Mouse (Mus musculus): ENCODE results near the gene Chchd1. TPM values are rescaled to one million over a fixed set of nuclear protein-coding genes. Genes with fewer than 3 reads are reported as not detected.

The Chchd1 gene
- polyA plus RNA-seq (2012; rRNA removed; ENCODE audit: low replicate concordance) = 14.6 and 33.2 TPM in 2 replicates

DNA sequence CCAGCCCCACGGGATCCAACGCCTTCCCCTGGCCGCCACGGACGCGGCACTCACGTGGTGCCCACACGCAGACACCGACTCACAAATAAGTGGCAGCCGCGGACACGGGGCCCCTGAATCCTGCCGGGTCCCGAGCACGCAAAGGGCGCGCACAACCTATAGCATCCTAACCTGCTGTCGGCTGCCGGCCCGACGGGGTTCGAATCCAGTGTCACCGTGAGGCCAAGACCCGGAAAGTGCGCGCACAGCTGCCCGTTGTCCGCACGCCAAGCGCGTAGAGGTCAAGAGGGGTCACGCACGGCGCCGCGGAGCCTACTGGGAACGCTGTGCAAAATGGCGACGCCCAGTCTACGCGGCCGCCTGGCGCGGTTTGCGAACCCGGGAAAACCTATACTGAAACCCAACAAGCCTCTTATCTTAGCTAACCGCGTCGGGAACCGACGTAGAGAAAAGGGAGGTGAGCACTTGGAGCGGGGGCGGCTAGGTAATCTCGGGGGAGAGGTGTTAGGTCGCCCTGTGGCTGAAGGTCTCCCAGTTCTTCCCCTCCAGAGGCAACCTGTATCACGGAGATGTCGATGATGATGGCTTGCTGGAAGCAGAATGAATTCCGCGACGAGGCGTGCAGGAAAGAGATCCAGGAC lies at the start of gene Chchd1:
Gene Chchd1, plus strand, starts transcription at position 266 of the 641 bp plus-strand sequence.

DNA sequence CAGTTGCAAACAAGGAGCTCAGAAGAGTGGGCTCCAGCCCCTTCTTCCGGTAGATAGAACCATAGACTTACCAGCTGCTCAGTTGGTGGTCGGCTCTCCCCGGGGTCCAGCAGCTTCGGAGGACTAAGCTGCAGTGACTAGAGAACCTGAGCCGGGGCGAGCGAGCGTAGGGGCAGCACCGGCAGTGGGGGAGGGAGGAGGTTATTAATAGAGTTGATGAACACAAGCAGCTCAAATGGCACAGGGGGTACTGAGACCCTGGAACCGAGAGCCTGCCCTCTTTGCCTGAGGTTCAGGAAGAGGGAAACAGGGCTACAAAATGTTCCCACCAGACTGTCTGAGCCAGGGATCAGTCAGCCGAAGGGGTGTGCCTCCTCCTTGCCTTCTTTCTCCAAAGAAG lies 46.4 kb upstream of the Chchd1 start, which contains the start of gene Myoz1:
Gene Myoz1, minus strand, starts transcription at position 180 of the 400 bp plus-strand sequence.

DNA sequence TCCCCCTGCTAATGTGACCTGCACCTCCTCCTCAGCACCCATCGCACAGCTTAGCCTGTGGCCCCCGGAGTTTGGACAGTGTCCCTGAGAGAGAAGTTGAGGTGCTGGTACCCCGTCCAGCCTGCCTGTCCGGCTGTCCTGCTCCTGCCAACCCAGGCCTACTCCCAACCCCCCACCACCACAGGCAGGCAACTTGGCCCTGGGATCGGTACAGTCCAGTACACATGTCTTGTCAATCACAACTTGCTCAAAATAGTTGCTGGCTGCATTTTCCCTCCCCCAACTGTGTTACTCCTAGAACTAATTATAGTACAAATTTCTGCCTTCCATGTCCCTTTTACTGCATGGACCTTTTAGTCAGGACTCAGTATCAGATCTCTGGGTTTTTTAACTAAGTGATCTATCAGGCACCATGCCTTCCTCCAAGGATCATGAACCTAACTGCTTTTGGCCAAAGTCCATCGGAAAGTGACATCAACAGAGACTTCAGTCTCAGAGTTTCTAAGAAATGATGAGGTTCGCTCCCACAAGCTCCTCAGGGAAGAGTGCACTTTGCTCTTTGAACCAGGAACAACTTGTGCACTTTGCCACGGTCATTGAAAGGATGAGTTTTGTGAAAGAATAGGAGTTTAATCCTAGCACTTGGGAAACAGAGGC lies 34.5 kb upstream of the Chchd1 start, which contains the start of gene Synpo2l:
Gene Synpo2l, minus strand, starts transcription at position 201 of the 657 bp plus-strand sequence.

DNA sequence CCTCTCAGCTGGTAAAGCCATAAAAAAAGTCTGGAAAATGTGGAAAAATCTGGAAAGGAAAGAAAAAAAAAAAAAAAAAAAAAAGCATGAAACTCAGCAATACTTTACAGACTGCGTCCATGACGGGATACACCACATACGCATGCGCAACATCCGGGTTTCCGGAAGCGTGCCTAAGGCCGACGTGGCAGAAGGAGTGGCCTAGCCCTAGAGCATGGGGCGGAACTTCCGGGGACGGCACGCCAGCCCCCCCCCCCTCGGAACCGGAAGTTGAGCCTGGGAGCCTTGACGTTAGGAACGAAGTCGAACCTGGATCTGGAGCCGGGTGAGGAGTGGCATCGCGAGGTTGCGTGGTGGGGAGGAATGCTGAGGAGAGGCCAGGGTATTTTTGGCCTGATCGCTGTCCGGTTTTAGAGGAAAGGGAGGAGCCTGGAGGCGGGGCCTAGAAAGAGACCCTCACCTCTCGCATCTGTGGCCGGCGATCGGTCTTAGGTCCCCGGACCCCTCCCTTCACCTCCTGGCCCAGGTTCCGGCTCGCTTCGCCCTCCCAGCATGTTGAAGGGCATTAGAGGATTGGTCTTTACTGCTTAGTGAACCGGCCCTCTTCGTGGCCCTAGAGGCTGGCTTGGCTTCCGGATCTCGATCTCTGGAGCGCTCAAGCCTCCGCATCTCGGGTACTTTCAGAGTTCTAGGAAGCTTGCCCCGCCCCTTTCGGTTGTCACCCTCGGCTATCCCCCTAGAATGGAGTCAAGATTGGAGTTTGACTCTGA lies 28.6 kb upstream of the Chchd1 start, which contains the start of gene Sec24c:
Gene Sec24c, plus strand, starts transcription at position 245 of the 770 bp plus-strand sequence.

DNA sequence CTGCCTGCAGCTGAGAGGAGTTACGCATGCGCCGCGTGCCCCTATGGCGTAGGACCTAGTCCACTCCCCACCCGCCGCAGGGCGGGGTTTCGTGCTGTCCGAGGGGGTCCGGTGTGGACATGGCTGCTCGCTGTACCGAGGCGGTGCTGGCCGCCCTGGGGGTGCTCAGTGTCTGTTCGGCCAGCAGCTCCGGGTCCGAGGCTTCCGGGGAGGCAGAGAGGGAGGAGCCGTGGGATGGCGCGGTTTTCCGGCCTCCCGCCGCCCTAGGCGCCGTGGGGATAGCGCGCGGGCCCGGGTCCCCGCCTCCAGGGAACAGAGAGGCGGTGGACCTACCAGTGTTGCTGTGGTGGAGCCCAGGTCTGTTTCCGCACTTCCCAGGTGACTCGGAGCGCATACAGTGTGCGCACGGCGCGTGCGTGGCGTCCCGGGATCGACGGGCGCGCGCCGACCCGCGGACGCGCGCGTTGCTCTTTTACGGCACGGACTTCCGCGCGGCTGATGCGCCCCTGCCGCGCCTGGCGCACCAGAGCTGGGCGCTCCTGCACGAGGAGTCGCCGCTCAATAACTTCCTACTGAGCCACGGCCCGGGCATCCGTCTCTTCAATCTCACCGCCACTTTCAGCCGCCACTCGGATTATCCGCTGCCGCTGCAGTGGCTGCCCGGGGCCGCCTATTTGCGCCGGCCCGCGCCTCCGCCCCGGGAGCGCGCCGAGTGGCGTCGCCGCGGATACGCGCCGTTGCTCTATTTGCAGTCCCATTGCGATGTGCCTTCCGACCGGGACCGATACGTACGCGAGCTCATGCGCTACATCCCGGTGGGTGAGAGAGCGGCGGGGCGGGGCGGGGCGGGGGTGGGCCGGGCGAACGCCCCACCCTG lies 7.7 kb upstream of the Chchd1 start, which contains the start of gene Fut11:
Gene Fut11, plus strand, starts transcription at position 85 of the 877 bp plus-strand sequence.

DNA sequence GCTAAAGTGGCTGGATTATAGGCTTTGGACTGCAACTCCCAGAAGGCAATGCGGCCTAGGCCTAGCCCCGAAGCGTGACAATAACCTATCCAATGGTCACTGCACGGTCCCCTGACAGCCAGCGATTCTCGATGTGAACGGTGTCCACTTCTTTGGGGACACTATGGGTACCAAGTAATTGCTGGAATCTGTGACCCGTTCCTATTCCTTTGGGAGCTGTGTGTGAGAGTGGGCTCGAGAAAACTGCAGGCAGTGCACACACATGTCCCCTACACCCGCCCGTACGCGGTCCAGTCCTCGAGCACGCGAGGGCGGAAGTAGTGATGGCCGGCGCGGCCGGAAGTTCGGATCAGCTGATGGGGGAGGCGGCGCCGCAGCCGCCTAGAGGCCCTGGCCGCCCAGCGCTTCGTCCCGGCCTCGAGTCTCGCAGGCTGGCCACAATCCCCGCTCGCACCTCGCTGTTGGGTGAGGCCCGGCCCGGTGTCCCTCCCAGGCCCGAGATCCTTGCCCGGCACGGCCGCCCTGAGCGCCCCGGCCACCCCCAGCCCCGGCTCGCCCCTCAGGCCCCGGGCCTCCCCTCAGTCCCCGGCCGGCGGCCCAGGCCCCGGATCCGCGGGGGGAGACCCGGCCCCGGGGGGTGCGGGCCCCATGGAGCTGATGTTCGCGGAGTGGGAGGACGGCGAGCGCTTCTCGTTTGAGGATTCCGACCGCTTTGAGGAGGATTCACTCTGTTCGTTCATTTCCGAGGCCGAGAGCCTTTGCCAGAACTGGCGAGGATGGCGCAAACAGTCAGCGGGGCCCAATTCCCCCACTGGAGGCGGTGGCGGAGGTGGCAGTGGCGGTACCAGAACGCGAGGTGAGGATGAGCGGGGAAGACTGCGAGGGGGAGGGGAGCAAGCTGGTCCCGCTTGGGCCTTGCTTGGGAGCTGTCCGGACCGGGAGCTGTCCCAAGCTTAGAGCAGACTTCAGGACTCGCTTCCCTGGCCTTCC lies 4.7 kb downstream of the Chchd1 start, which contains the start of gene Zswim8:
Gene Zswim8, plus strand, starts transcription at position 352 of the 990 bp plus-strand sequence.

DNA sequence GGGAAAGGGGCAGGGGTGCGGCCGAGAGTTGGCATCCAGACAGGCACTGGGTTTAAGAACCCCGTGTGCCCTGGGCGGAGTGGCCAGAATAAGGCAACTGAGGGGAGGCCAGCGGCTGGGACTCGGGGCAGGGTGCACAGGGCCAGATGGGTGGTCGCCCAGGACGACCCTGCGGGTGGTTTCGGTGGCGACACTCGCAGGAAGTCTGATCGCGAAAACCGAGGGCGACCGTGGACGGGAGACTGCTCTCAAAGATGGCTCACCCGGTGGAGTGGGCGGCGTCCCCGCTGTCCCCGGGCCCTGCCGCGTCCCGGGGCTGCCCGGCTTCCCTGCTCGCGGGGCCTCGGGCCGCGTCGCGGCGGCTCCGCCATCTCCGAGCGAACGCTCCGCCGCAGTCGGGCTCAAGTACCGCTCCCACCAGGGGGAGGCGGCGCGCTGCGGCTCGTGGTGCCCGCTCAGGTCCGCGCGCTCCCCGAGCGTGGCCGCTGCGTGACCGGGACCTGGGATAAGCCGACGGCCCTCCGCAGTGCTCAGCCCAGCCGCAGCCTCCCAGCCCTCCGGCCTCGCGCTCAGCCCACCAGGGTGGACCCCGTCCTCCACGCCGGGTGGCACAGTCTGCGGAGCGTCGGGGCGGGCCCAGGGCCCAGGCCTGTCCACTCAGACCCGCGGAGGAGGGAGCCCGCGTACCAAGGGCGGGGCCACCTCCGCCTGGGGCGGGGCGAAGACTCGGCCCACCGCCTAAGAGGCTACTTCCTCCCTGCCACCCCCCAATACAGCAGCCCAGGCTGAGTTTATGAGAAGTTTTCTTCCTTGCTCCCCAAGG lies 31.4 kb downstream of the Chchd1 start, which contains the start of gene Ndst2:
Gene Ndst2, minus strand, starts transcription at position 611 of the 823 bp plus-strand sequence.

Other genes starting within 250 kb of the Chchd1 start
- gene Anxa7, start 222.9 kb upstream of the Chchd1 start, polyA plus RNA-seq (2012; rRNA removed; ENCODE audit: low replicate concordance) = 87.8 and 94.9 TPM in 2 replicates
- 0.31 and 1.4 TPM in 2 replicates for gene Mss51, start 206.1 kb upstream of the Chchd1 start, polyA plus RNA-seq (2012; rRNA removed; ENCODE audit: low replicate concordance)
- 8.3 and 20.8 TPM in 2 replicates for gene Ppp3cb, start 156.4 kb upstream of the Chchd1 start, polyA plus RNA-seq (2012; rRNA removed; ENCODE audit: low replicate concordance)
- gene Usp54, start 61.9 kb upstream of the Chchd1 start, polyA plus RNA-seq (2012; rRNA removed; ENCODE audit: low replicate concordance) = 3.4 and 7.4 TPM in 2 replicates
- 0.13 and 386 TPM in 2 replicates for gene Myoz1, start 46.5 kb upstream of the Chchd1 start, polyA plus RNA-seq (2012; rRNA removed; ENCODE audit: low replicate concordance)
- gene Synpo2l, start 34.7 kb upstream of the Chchd1 start, polyA plus RNA-seq (2012; rRNA removed; ENCODE audit: low replicate concordance) = 0.12 and 14.1 TPM in 2 replicates
- 267 and 287 TPM in 2 replicates for gene Sec24c, start 28.7 kb upstream of the Chchd1 start, polyA plus RNA-seq (2012; rRNA removed; ENCODE audit: low replicate concordance)
- 15.7 and 38.8 TPM in 2 replicates for gene Fut11, start 8.0 kb upstream of the Chchd1 start, polyA plus RNA-seq (2012; rRNA removed; ENCODE audit: low replicate concordance)
- 245 and 268 TPM in 2 replicates for gene Zswim8, start 4.5 kb downstream of the Chchd1 start, polyA plus RNA-seq (2012; rRNA removed; ENCODE audit: low replicate concordance)
- 47.3 and 61.9 TPM in 2 replicates for gene Ndst2, start 31.6 kb downstream of the Chchd1 start, polyA plus RNA-seq (2012; rRNA removed; ENCODE audit: low replicate concordance)
- gene Camk2g, start 91.1 kb downstream of the Chchd1 start, polyA plus RNA-seq (2012; rRNA removed; ENCODE audit: low replicate concordance) = 30.5 and 40.0 TPM in 2 replicates
- gene Plau, start 133.7 kb downstream of the Chchd1 start, polyA plus RNA-seq (2012; rRNA removed; ENCODE audit: low replicate concordance) = 12.3 and 25.1 TPM in 2 replicates
- gene Vcl, start 226.4 kb downstream of the Chchd1 start, polyA plus RNA-seq (2012; rRNA removed; ENCODE audit: low replicate concordance) = 39.9 and 63.5 TPM in 2 replicates